Comparison of ENCODE assay signal across 15 mouse cellular contexts in genomic region chr7:107341519-107342190, GRCm38 (mm10). TPM values are rescaled to one million over a fixed set of nuclear protein-coding genes. Genes with fewer than 3 reads are reported as not detected.
DNase-seq lines count a peak whose midpoint lies in the region; ATAC-seq and TF ChIP-seq lines count a peak whose summit lies in the region.
"Had no signal": no experiment of that assay in that cellular context is flagged by ENCODE, and none has a peak within 500 bp of the region (broad histone marks: within the 10 kb centered on the region; RNA-seq: fewer than 3 reads in every experiment).

No protein-coding gene starts in this region.

- 57% methylated on average over 8 of the region's 8 CpGs for WGBS in forebrain, embryonic 11.5 days
- 69% methylated on average over 8 of the region's 8 CpGs for WGBS in forebrain, embryonic 10.5 days
- WGBS in midbrain, postnatal 0 days: 60% methylated on average over 8 of the region's 8 CpGs
- 67% methylated on average over 8 of the region's 8 CpGs for WGBS in midbrain, embryonic 14.5 days
- 31% methylated on average over 8 of the region's 8 CpGs for WGBS in hindbrain, embryonic 16.5 days
- 46% methylated on average over 8 of the region's 8 CpGs for WGBS in limb, embryonic 10.5 days

- peak; percentile 60 for ATAC-seq in forebrain, embryonic 11.5 days (replicated peaks; ENCODE audit: low FRiP score)
- ATAC-seq in midbrain, postnatal 0 days (ENCODE audit: low FRiP score): no peak
- ATAC-seq in midbrain, embryonic 14.5 days (ENCODE audit: low FRiP score, low TSS enrichment): no peak
- peak; percentile 73 for ATAC-seq in hindbrain, embryonic 16.5 days
- ATAC-seq: liver, embryonic 12.5 days had no signal

- H3K27ac ChIP-seq in forebrain, embryonic 11.5 days (ENCODE audit: low read depth, low read length): no peak overlapping the region
- H3K27ac ChIP-seq in forebrain, embryonic 10.5 days: no peak overlapping the region
- no peak overlapping the region for H3K27ac ChIP-seq in midbrain, postnatal 0 days (ENCODE audit: low read depth, low read length)
- no peak overlapping the region for H3K27ac ChIP-seq in midbrain, embryonic 14.5 days (replicated peaks; ENCODE audit: low read depth, low read length)
- H3K27ac ChIP-seq in hindbrain, embryonic 16.5 days (ENCODE audit: low read depth, low read length): no peak overlapping the region
- H3K27ac ChIP-seq in limb, embryonic 10.5 days: no peak overlapping the region
- H3K27ac ChIP-seq: embryonic facial prominence, embryonic 12.5 days; liver, embryonic 12.5 days had no signal

- no peak for DNase-seq in forebrain, embryonic 11.5 days (ENCODE audit: low spot score)
- DNase-seq in forebrain, embryonic 10.5 days (ENCODE audit: extremely low spot score, low spot score): no peak
- peak; percentile 6 for DNase-seq in midbrain, postnatal 0 days (ENCODE audit: low spot score)
- no peak for DNase-seq in midbrain, embryonic 14.5 days
- no peak for DNase-seq in frontal cortex, postnatal 10 days (ENCODE audit: low spot score in 2 of 2)
- no peak for DNase-seq in heart, postnatal 10 days
- no peak for DNase-seq in limb, embryonic 10.5 days (ENCODE audit: low spot score)
- DNase-seq: cerebellum, postnatal 14 days; heart, adult 18-20 months; heart, postnatal 14 days; kidney, adult 18-20 months had no signal

- H3K4me1 ChIP-seq in forebrain, embryonic 11.5 days (replicated peaks; ENCODE audit: control insufficient read depth, insufficient read depth, low read length): no peaks in the 10 kb centered on the region
- peaks cover 6% of the 10 kb centered on the region; the same call in 1 of the 2 replicates for H3K4me1 ChIP-seq in forebrain, embryonic 10.5 days
- H3K4me1 ChIP-seq in midbrain, postnatal 0 days (ENCODE audit: insufficient read depth, low read length): no peaks in the 10 kb centered on the region
- no peaks in the 10 kb centered on the region for H3K4me1 ChIP-seq in midbrain, embryonic 14.5 days (ENCODE audit: control insufficient read depth, insufficient read depth, low read length)
- H3K4me1 ChIP-seq in hindbrain, embryonic 16.5 days (ENCODE audit: control insufficient read depth, insufficient read depth, low read depth, low read length): no peaks in the 10 kb centered on the region
- H3K4me1 ChIP-seq in limb, embryonic 10.5 days: peaks cover 5% of the 10 kb centered on the region; the same call in 1 of the 2 replicates
- H3K4me1 ChIP-seq: embryonic facial prominence, embryonic 12.5 days; liver, embryonic 12.5 days; megakaryocyte, embryonic 14.5 days had no signal

- H3K4me3 ChIP-seq in forebrain, embryonic 11.5 days (ENCODE audit: low read depth, low read length): no peak overlapping the region
- H3K4me3 ChIP-seq in forebrain, embryonic 10.5 days: no peak overlapping the region
- H3K4me3 ChIP-seq in midbrain, postnatal 0 days (ENCODE audit: low read depth, low read length): no peak overlapping the region
- no peak overlapping the region for H3K4me3 ChIP-seq in midbrain, embryonic 14.5 days (replicated peaks; ENCODE audit: low read depth, low read length)
- no peak overlapping the region for H3K4me3 ChIP-seq in hindbrain, embryonic 16.5 days (ENCODE audit: low read length)
- H3K4me3 ChIP-seq in limb, embryonic 10.5 days: no peak overlapping the region
- H3K4me3 ChIP-seq: embryonic facial prominence, embryonic 12.5 days; liver, embryonic 12.5 days; megakaryocyte, embryonic 14.5 days had no signal

- intact Hi-C loops in heart, postnatal 10 days (cut with DNase I): no loop called here

- TF ChIP-seq CTCF in midbrain, postnatal 0 days (IDR thresholded peaks at IDR 0.05): no peak

- H3K27me3 ChIP-seq in forebrain, embryonic 11.5 days (ENCODE audit: control insufficient read depth, insufficient read depth, low read length): no peaks in the 10 kb centered on the region
- no peaks in the 10 kb centered on the region for H3K27me3 ChIP-seq in forebrain, embryonic 10.5 days (ENCODE audit: poor library complexity, severe bottlenecking)
- no peaks in the 10 kb centered on the region for H3K27me3 ChIP-seq in midbrain, postnatal 0 days (ENCODE audit: insufficient read depth, low read length)
- no peaks in the 10 kb centered on the region for H3K27me3 ChIP-seq in midbrain, embryonic 14.5 days (ENCODE audit: control insufficient read depth, insufficient read depth, low read length)
- no peaks in the 10 kb centered on the region for H3K27me3 ChIP-seq in hindbrain, embryonic 16.5 days (replicated peaks; ENCODE audit: control insufficient read depth, insufficient read depth, low read length)
- no peaks in the 10 kb centered on the region for H3K27me3 ChIP-seq in limb, embryonic 10.5 days (ENCODE audit: low read depth, poor library complexity, severe bottlenecking)
- H3K27me3 ChIP-seq: embryonic facial prominence, embryonic 12.5 days; liver, embryonic 12.5 days; megakaryocyte, embryonic 14.5 days had no signal

- no peaks in the 10 kb centered on the region for H3K36me3 ChIP-seq in forebrain, embryonic 11.5 days (ENCODE audit: control insufficient read depth, insufficient read depth, low read length)
- H3K36me3 ChIP-seq in forebrain, embryonic 10.5 days (replicated peaks): no peaks in the 10 kb centered on the region
- H3K36me3 ChIP-seq in midbrain, postnatal 0 days (ENCODE audit: insufficient read depth, low read length): no peaks in the 10 kb centered on the region
- no peaks in the 10 kb centered on the region for H3K36me3 ChIP-seq in midbrain, embryonic 14.5 days (ENCODE audit: control insufficient read depth, insufficient read depth, low read length)
- no peaks in the 10 kb centered on the region for H3K36me3 ChIP-seq in hindbrain, embryonic 16.5 days (ENCODE audit: control insufficient read depth, insufficient read depth, low read length)
- H3K36me3 ChIP-seq in limb, embryonic 10.5 days: no peaks in the 10 kb centered on the region
- H3K36me3 ChIP-seq: embryonic facial prominence, embryonic 12.5 days; liver, embryonic 12.5 days had no signal

- H3K9me3 ChIP-seq in forebrain, embryonic 11.5 days (ENCODE audit: control insufficient read depth, low read length): no peaks in the 10 kb centered on the region
- no peaks in the 10 kb centered on the region for H3K9me3 ChIP-seq in forebrain, embryonic 10.5 days
- no peaks in the 10 kb centered on the region for H3K9me3 ChIP-seq in midbrain, postnatal 0 days (ENCODE audit: low read length)
- H3K9me3 ChIP-seq in midbrain, embryonic 14.5 days (ENCODE audit: control insufficient read depth, low read length): no peaks in the 10 kb centered on the region
- H3K9me3 ChIP-seq in hindbrain, embryonic 16.5 days (ENCODE audit: control insufficient read depth, low read length): no peaks in the 10 kb centered on the region
- H3K9me3 ChIP-seq in limb, embryonic 10.5 days (replicated peaks): no peaks in the 10 kb centered on the region
- H3K9me3 ChIP-seq: embryonic facial prominence, embryonic 12.5 days had no signal

- H3K9ac ChIP-seq in forebrain, embryonic 11.5 days (ENCODE audit: low read length): no peak overlapping the region
- H3K9ac ChIP-seq in midbrain, postnatal 0 days (replicated peaks; ENCODE audit: low read length, poor library complexity, severe bottlenecking): no peak overlapping the region
- H3K9ac ChIP-seq in midbrain, embryonic 14.5 days (replicated peaks; ENCODE audit: low read length): no peak overlapping the region
- H3K9ac ChIP-seq in hindbrain, embryonic 16.5 days (ENCODE audit: low read depth, low read length): no peak overlapping the region
- H3K9ac ChIP-seq: embryonic facial prominence, embryonic 12.5 days; liver, embryonic 12.5 days had no signal

- H3K4me2 ChIP-seq in forebrain, embryonic 11.5 days (ENCODE audit: low read depth, low read length, severe bottlenecking): no peak overlapping the region
- H3K4me2 ChIP-seq in midbrain, postnatal 0 days (ENCODE audit: low read depth, low read length, poor library complexity, severe bottlenecking): no peak overlapping the region
- no peak overlapping the region for H3K4me2 ChIP-seq in midbrain, embryonic 14.5 days (ENCODE audit: low read length)
- H3K4me2 ChIP-seq in hindbrain, embryonic 16.5 days (ENCODE audit: low read length): no peak overlapping the region
- H3K4me2 ChIP-seq: embryonic facial prominence, embryonic 12.5 days; liver, embryonic 12.5 days had no signal

RNA-seq across cellular contexts. Expression of gene Syt9, which starts 28.9 kb away (rescaled TPM):
- 5.6 and 6.6 TPM in 2 replicates for polyA plus RNA-seq in forebrain, embryonic 11.5 days (2014; fragmentation: Nextera tagmentation; extraction: Ambion mirVana)
- polyA plus RNA-seq in forebrain, embryonic 10.5 days (2016; fragmentation: Nextera tagmentation; extraction: Ambion mirVana): 4.3 and 4.6 TPM in 2 replicates
- 33.9 and 35.2 TPM in 2 replicates for total RNA-seq in midbrain, postnatal 0 days (2014; rRNA removed)
- 14.2 and 14.7 TPM in 2 replicates for polyA plus RNA-seq in midbrain, postnatal 0 days (2015; fragmentation: Nextera tagmentation; extraction: Ambion mirVana)
- 9.7 and 10.6 TPM in 2 replicates for polyA plus RNA-seq in midbrain, embryonic 14.5 days (2014; fragmentation: Nextera tagmentation; extraction: Ambion mirVana)
- polyA plus RNA-seq in hindbrain, embryonic 16.5 days (2015; fragmentation: Nextera tagmentation; extraction: Ambion mirVana): 11.6 and 12.9 TPM in 2 replicates
- under 1 TPM; 0.10 to 0.15 TPM for total RNA-seq in heart, postnatal 10 days (2021)
- 0.98 and 2.0 TPM in 2 replicates for polyA plus RNA-seq in limb, embryonic 10.5 days (2016; fragmentation: Nextera tagmentation; extraction: Ambion mirVana)

Comparison
In these comparisons a context has a peak if more than half of its experiments do, and no peak if none do; other contexts are left out.
1. ATAC-seq: peak in forebrain, embryonic 11.5 days (single experiment) and hindbrain, embryonic 16.5 days (single experiment); none in midbrain, postnatal 0 days (single experiment) and midbrain, embryonic 14.5 days (single experiment).